Mouse (Mus musculus) G1E (cell line): Measurements from ENCODE around the gene Srsf3. TPM values are rescaled to one million over a fixed set of nuclear protein-coding genes. Genes with fewer than 3 reads are reported as not detected.

Experiments used
- ATAC-seq: 2 replicates; pipeline ENCODE4 v1.8.0; 2016; ENCODE audit warnings: mild to moderate bottlenecking; ENCODE audit not compliant: insufficient number of reproducible peaks, poor library complexity, low FRiP score, severe bottlenecking; ENCODE audit errors: extremely low read depth
- DNase-seq: peaks from one replicate; pipeline ENCODE4 v3.0.0; 2012; ENCODE audit warnings: low spot score
- H3K27me3 ChIP-seq: 2 replicates; pipeline ENCODE4 v1.6.1; 2012; ENCODE audit warnings: mild to moderate bottlenecking, low read length, inconsistent platforms; ENCODE audit not compliant: insufficient read depth
- H3K36me3 ChIP-seq: replicated peaks from 2 replicates; pipeline ENCODE3; 2012; ENCODE audit warnings: mild to moderate bottlenecking, inconsistent platforms
- H3K4me1 ChIP-seq: 2 replicates; pipeline ENCODE4 v1.6.1; 2012; ENCODE audit warnings: low read depth, low read length, inconsistent platforms, mixed read lengths; ENCODE audit not compliant: insufficient read depth
- H3K4me3 ChIP-seq: 2 replicates; pipeline ENCODE4 v1.5.1; 2012; ENCODE audit warnings: low read depth, mild to moderate bottlenecking, inconsistent platforms, low read length, moderate library complexity, mixed read lengths
- H3K9me3 ChIP-seq: replicated peaks from 2 replicates; pipeline ENCODE4 v1.6.1; 2012; ENCODE audit warnings: inconsistent platforms
- CTCF ChIP-seq: IDR thresholded peaks from 2 replicates; pipeline ENCODE4 v1.5.1; 2012; ENCODE audit warnings: low read depth, low read length, inconsistent platforms, mixed read lengths
- GATA1 ChIP-seq: IDR thresholded peaks from 2 replicates; pipeline ENCODE4 v1.6.1; 2012; ENCODE audit warnings: borderline replicate concordance, low read length, inconsistent platforms, mixed read lengths
- GATA2 ChIP-seq: IDR thresholded peaks from 2 replicates; pipeline ENCODE4 v1.6.1; 2012; ENCODE audit warnings: low read depth, low read length, inconsistent platforms, borderline replicate concordance
- POLR2AphosphoS5 ChIP-seq: IDR thresholded peaks from 2 replicates; pipeline ENCODE4 v1.6.1; 2012; ENCODE audit warnings: low read depth, low read length, inconsistent platforms; ENCODE audit not compliant: insufficient replicate concordance
- TAL1 ChIP-seq: conservative IDR thresholded peaks from 2 replicates; pipeline ENCODE4 v1.6.1; 2012; ENCODE audit warnings: low read depth, low read length, inconsistent platforms, mixed read lengths
- polyA plus RNA-seq: library from polyadenylated mRNA; stranded (reverse); fragments of >175 nt; gene quantifications from 2 replicates; pipeline ENCODE4 v1.2.3, GENCODE M21; 2012
- total RNA-seq, 2 experiments: library from RNA; stranded (forward) in 1 of 2; stranded (reverse) in 1 of 2; fragments of 200-1000 nt in 1 of 2; fragments of >200 nt in 1 of 2; fragmentation: Nextera tagmentation in 1 of 2; gene quantifications; 2 replicates each; pipeline ENCODE4 v1.2.3; 2014 to 2017

Gene Srsf3
- total and polyA plus RNA-seq, 3 experiments: 174 to 771 (median 258) TPM

- Histone ChIP-seq H3K4me3 (no peak overlapping the region), H3K4me1 (peaks cover 66% of the 10 kb centered on the region), H3K27me3 (peaks cover 2% of the 10 kb centered on the region; the same call in 1 of the 2 replicates), H3K36me3 (peaks cover 38% of the 10 kb centered on the region), H3K9me3 (no peaks in the 10 kb centered on the region)
- DNase-seq (no peak), ATAC-seq (no peak)
- TF ChIP-seq POLR2AphosphoS5 (no peak), CTCF (no peak), GATA1 (no peak), GATA2 (no peak), TAL1 (no peak)
These were observed 41.7 kb downstream of the Srsf3 start for GRCm38 (mm10) chr17:29074085-29074484.

DNA sequence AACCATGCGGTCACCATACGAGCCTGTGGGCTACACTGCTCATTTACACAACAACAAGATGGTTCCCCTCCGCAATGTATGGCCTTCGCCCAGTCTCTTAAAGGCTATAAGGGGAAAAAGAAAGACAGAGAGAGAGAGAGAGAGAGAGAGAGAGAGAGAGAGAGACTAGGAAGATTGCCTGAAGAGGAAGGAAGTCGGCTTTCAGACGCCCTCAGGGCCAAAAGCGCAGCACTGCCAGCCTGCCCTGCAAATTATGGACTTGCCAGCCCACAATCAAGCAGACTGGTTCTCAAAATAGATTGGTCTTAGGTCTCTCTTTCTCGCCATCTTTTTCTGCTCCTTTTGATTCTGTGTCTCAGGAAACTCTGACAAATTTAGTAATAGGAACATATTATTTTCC is 43.8 kb downstream of the Srsf3 start:
- TF ChIP-seq TAL1: no peak
- TF ChIP-seq POLR2AphosphoS5: no peak
- no peak for TF ChIP-seq GATA2
- TF ChIP-seq GATA1: no peak
- TF ChIP-seq CTCF: no peak
- ATAC-seq: no peak
- no peak overlapping the region for H3K4me3 ChIP-seq
- no peak for DNase-seq
- H3K36me3 ChIP-seq: peaks cover 26% of the 10 kb centered on the region
- H3K27me3 ChIP-seq: peaks cover 2% of the 10 kb centered on the region; the same call in 1 of the 2 replicates
- no peaks in the 10 kb centered on the region for H3K9me3 ChIP-seq
- H3K4me1 ChIP-seq: peaks cover 76% of the 10 kb centered on the region

DNA sequence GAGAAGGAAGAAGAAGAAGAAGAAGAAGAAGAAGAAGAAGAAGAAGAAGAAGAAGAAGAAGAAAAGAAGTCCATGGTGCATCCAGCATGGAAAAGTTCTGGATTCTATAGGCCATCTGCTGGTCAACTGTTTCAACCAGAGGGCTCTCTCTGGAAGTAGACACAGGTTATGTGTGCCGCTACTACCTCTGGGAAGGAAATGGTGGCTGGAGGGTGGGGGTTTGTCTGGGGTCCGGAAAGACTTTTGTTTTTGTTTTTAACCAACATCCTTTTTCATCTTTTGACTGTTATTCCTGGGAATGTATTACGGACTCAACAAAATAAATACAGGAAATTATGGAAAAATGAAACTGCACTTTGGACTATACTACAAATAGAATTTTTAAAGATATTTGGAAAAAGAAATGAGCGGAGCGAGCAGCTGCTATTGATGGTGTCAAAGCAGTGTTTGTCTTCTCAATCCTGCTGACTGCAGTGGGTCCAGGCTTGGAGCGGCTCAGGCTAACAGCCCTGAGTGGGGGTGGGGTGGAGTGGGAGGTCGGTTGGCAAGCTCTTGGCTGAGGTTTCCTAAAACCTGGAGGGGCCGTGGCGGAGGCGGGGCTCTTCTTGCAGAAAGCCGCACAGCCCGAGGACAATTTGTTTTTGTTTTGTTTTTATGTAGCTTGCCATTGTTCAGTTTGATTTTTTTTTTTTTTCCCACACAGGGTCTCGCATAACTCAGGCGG is 45.5 kb downstream of the Srsf3 start:
- Histone ChIP-seq H3K9me3 (no peaks in the 10 kb centered on the region), H3K4me1 (peaks cover 73% of the 10 kb centered on the region), H3K36me3 (peaks cover 25% of the 10 kb centered on the region), H3K27me3 (peaks cover 2% of the 10 kb centered on the region; the same call in 1 of the 2 replicates), H3K4me3 (peak overlapping the region; percentile 70)
- DNase-seq (no peak), ATAC-seq (no peak)
- TF ChIP-seq GATA2: no peak
- no peak for TF ChIP-seq TAL1
- no peak for TF ChIP-seq POLR2AphosphoS5
- TF ChIP-seq CTCF: no peak
- TF ChIP-seq GATA1: no peak

- DNase-seq: peak; percentile 75
- H3K9me3 ChIP-seq: peaks cover 6% of the 10 kb centered on the region
- H3K27me3 ChIP-seq: peaks cover 2% of the 10 kb centered on the region; the same call in 1 of the 2 replicates
- peaks cover 28% of the 10 kb centered on the region for H3K36me3 ChIP-seq
- peaks cover 70% of the 10 kb centered on the region for H3K4me1 ChIP-seq
- TF ChIP-seq POLR2AphosphoS5 (no peak), TAL1 (no peak), GATA2 (no peak), GATA1 (no peak), CTCF (no peak)
- ATAC-seq: peak; percentile 72
- H3K4me3 ChIP-seq: peak overlapping the region; percentile 70
These were observed 46.3 kb downstream of the Srsf3 start for GRCm38 (mm10) chr17:29078519-29079383.

GRCm38 (mm10) chr17:29080758-29081617 is 48.6 kb downstream of the Srsf3 start:
- DNase-seq: peak; percentile 59
- Histone ChIP-seq H3K9me3 (peaks cover 8% of the 10 kb centered on the region), H3K4me1 (peaks cover 56% of the 10 kb centered on the region), H3K4me3 (peak overlapping the region; percentile 62; the same call in 1 of the 2 replicates), H3K27me3 (no peaks in the 10 kb centered on the region), H3K36me3 (peaks cover 12% of the 10 kb centered on the region)
- peak; percentile 56 for ATAC-seq
- TF ChIP-seq POLR2AphosphoS5 (no peak), GATA1 (no peak), GATA2 (no peak), CTCF (no peak), TAL1 (no peak; the same call in 1 of the 2 replicates)
